Mouse (Mus musculus): ENCODE measurements at regions not wholly inside any gene's neighbourhood (a gene's known extent, or its start where the extent isn't known, plus 50 kb on each side); places are given as distances from the start of the nearest gene placed in this dataset.

DNA sequence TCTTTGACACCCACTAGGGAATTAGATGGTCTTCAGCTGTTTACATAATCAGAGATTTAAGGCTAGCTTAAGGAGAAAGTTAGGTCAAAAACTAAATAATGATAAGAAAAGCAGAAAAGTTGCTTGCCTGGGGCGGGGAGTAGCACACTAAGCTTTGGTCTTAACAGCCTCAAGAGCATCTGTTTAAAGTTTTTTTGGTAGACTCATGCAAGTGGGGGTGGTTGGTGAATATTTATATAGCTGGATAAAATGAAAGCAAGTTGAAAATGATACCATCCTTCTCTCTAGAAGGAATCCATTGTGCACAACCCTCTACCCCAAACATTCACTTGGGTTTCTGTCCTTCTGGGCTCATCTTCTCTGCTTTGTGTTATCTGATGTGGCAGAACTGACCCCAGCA, 85.3 kb upstream of the Lifr start:
- no peak for DNase-seq (ENCODE audit: low read depth, low spot score)

DNA sequence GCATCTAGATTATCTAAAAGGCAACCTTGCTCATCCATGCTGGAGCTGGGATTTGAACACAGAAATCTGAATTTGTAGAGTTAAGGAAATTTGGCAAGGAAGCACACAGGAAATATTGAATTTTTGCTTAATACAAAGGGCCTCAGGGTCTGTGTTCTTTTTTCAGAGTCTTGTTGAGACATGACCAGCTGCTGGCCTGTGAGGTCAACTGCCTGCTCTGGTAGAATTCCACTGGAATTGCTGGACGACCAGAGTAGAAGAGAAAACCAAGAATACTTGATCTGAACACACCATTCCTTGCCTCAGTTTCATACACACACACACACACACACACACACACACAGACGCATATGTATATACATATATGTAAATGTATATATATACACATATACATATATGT, 84.1 kb upstream of the Lifr start:
- DNase-seq (ENCODE audit: low read depth, low spot score), result no peak

DNA sequence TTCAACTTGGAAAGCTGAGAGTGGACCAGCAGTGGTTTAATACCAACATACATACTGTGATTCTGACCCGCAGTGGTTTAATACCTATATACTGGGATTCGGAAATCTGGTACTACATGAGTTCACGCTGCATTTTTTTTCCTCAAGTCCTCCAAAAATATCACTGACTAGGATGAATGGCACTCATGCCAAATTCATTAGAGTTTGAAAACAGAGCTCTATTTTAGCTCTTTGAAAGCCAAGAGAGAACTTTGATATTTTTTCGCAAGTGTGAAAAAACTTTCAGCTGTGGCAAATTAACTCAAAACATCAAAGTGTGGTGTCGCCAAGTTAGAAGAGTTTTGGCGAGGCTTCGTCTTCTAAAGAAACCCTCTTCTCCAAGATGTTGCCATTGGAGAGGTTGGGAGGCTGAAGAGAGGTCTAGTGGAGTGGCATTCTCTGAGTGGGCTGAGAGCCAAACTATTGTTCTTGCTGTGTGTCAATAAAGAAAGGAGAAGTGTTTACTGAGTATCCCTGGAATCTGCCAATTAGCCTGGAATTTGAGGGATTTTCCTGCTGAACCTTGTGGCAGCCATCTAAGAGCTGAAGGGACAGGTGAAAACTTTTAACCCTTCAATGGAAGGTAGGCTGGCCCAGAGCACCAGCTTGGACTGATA, 81.6 kb upstream of the Lifr start:
- no peak for DNase-seq (ENCODE audit: low read depth, low spot score)

DNA sequence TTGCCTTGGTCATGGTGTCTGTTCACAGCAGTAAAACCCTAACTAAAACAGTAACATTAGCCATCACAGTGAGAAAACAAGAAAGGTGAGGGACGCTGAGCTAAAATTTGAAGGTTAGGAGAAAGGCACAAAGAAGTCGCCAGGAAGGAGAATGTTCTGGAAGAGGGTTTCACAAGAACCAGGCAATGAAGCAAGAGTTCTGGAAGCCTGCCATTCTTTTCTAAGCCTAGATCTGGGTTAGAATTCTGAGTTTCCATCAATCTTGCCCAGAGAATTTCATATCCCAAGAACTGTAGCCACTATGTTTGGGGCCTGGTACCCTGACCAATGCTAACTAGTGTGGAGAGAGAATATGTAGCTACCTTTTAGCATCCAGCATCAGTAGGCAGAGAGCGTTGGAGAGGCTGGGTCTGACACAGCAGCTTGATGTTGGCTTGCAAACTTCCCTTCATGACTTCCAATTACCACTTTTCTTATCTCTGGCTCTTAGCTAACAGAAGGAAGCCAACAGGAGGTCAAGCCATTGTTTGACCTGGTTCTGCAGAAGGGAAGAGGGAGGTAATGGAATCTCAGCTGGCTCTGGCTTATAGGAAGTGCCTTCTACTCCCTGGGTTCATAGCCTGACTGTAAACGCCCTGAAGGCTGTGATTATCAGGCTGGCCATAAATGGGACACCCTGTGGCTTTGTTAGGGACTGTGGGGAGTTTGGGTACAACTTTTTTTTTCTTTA, 79.3 kb upstream of the Lifr start:
- DNase-seq (ENCODE audit: low read depth, low spot score), result no peak

DNA sequence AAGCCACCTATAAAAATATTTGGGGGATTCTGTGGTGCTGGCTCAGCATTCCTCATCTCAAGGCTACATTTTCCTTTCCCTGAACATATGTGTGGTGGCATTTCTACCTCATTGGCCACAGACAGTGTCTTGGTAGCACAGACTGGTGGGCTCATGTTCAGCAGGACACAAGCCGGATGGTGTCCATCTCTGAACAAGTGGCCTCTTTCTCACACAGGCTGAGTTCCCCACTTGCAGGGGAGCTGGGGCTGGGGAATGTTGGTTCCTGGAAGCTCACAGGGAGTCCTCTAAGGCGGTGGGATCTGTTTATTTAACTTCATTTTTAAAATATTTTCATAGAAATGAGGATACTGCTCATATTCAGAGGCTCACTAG, 78.7 kb upstream of the Lifr start:
- no peak for DNase-seq (ENCODE audit: low read depth, low spot score)

DNA sequence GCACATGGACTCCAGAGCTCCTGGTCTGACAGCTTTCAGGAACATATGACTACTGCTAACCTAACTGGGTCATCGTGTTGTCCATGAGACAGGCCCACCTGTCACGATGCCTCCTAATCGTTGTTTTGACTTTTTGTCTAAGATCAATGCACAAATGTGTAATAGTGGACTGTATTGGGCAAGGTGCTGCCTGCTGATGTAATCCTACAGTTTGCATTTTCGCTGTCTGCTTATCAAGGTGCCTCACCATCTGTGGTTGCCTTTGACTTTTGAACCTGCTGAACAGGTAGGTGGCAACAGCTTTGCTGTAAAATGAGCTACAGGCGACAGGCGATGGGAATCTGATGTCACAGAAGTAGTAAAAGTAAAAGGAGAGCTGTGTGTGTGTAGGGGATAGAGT, 78.0 kb upstream of the Lifr start:
- DNase-seq (ENCODE audit: low read depth, low spot score), result no peak

DNA sequence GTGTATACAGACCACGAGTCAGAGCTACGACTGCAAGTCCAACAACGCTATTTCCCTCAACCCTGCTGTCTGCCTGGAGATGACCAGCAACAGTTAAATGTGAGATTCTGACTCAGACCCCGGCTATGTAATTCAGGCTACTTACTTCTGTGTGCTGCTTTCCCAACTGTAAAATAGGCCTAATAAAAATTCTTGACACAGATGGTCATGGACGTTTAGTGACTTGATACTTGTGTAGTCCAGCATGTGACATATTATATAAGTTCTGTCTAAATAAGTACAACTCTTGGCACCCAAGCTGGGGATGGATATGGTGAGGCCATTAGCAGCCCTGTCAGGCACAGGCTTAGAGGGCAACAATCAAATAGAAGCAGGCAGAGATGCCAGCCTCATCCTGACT, 77.4 kb upstream of the Lifr start:
- no peak for DNase-seq (ENCODE audit: low read depth, low spot score)

DNA sequence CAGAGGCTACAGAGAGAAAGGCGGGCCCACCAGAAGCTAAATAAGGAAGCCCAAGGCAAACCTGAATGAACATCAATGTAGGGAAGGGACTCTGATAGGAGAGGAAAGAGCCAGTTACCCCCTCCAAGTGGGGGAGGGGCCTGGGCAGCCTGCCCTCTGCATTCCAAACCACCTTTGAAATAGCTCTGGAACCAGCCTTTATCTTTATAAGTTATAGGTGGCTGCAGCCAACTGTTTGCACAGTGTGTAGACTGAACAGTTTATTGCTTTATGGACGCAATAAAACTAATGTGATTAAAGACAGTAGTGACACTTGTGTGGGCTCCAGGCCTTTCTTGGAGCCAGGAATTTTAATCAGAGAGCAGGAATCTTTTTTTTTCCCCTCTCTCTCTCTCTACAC, 75.4 kb upstream of the Lifr start:
- DNase-seq (ENCODE audit: low read depth, low spot score), result no peak

DNA sequence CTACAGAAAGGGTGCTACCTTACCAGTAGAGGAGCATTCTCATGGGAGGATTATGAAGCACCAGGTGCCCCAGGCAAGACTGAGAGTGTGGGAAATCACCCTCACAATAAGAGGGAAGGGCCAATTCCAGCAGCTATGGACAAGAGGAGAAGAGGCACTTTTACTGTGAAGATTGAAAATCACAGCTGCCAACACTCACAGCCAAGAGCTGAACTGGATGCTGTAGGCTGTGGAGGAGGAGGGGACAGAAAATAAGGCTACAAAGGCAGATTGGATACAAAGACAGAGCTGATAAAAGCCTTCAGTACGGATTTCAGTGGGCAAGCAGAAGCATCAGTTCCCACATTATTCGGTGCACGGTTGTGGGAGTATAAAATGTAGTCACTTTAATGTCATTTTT, 74.4 kb upstream of the Lifr start:
- DNase-seq (ENCODE audit: low read depth, low spot score), result no peak

DNA sequence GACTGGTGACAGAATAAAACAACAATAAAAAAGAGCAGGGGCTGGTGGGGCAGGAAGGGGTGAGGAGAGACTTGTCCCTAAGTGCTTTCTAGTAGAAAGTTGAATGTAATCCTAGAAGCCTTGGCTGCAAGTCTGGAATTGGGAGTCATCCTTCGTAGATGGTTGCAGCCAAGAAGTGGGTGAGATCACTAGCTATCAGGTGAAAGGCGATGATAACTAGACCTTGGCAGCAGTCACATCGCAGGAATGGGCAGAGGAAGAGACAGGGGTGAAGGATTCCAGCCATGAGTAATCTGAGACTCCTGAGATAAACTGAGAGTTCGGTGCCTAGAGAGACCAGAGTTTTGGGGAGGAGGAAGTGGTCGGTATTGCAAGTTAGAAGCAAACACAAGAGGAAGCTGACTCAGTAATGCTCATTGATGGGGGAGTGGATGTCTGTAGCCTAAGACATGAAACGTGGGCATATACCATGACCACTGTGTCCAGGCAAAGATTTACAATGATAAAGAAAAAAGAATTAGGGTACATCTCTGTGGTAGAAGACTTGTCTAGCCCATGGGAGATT, 73.1 kb upstream of the Lifr start:
- DNase-seq (ENCODE audit: low read depth, low spot score), result no peak

DNA sequence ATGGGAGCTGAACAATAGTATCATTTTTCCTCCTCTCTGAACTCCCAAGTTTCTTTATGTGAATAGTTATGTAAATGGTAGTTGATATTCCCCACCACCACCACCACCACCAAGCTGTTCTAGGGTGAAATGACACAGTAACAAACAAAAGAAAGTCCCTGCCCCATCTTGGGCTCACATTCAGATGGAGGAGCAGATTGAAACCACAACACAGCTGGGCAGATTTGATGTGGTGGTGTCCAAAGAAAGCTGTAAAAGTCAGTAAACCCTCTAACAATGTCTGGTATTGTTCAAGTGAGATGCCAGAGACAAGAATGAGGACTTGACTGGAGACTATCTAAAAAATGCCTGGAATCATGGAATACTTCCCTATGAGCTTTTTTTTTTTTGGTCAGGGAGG, 67.8 kb upstream of the Lifr start:
- DNase-seq (ENCODE audit: low read depth, low spot score), result no peak

DNA sequence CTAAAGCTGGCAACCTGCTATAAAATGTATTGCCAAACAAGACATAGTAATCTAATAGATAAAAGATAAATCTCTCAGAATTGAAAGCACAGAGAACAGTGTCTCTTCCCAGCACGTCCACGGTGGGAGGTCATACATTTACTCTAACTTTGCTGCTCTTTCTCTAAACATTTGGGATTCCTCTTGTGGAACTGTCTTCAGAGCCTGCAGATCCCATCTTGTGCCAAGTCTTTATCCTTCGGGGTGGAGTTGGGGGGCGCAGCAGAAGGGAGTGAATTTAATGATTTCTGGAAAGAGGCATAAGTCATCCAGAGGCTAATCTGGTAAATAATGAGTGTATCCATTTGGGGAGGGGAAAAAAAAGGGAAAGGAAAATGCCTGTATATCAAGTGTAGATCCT, 65.2 kb upstream of the Lifr start:
- no peak for DNase-seq (ENCODE audit: low read depth, low spot score)

DNA sequence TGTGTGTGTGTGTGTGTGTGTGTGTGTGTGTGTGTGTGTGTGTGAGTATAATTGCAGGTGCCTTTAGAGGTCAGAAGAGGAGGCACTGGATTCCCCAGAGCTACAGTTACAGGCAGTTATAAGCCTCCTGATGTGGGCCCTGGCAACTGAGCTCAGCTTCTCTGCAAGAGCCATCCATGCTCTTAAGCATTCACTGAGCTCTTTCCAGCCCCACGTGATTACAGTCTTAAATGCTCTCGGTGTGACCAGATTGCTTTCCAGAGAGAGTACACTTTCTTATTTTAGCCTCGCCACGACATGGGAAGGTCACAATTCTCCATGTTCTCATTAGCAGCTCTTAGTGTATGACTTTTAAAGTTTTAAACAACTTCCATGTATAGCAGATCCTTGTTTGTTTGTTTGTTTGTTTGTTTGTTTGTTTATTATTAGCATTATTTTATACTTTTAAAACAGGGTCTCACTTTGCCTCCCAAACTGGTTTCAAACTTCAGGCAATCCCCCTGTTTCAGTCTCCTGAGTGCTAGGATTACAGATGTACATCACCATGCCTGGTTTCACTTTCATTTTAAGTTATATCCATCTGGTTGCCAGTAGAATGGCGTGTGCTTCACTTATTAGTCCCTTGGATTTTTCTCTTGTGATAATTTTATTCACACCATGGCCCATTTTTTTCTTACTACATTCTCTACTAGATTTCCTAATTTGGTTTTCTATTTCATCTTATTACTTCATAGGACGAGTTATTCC, 58.9 kb upstream of the Lifr start:
- DNase-seq (ENCODE audit: low read depth, low spot score), result peak; percentile 6

DNA sequence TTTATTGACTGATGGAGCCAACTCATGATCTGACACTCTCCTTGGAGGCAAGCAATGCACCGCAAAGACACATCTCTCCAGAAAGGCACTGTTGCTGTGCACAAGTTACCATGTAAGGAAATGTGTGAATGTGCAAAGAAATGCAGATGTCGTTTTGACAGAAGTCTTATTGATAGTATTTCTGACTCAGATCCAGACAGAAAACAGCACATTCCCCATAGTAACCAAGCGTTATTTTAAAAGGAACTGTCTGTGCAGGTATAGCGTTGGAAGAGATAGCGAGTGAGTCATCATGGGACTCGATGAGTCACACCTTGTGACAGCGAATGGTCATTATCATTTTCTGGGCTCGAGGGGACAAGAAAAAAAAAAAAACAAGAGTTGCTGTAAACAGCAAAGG, 52.9 kb upstream of the Lifr start:
- no peak for DNase-seq (ENCODE audit: low read depth, low spot score)

DNA sequence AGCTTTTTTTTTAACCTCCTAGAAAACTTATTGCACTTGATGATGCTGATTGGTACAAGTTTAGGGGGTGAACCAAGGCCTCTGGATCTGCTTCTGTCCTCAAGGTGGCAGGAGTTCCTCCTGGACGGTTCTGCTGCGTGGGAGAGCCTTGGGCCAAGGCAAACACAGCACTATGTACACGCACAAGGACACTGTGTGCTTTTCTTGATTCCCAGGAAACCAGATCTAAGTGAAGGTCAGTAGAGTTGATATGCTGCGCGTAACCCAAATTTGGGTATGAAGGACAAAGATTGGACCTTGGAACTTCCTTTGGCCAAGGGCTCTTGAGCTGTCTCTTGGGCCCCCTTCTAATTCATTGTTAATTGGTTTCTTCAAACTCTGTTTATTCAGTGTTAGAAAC, 51.3 kb upstream of the Lifr start:
- DNase-seq (ENCODE audit: low read depth, low spot score), result no peak

DNA sequence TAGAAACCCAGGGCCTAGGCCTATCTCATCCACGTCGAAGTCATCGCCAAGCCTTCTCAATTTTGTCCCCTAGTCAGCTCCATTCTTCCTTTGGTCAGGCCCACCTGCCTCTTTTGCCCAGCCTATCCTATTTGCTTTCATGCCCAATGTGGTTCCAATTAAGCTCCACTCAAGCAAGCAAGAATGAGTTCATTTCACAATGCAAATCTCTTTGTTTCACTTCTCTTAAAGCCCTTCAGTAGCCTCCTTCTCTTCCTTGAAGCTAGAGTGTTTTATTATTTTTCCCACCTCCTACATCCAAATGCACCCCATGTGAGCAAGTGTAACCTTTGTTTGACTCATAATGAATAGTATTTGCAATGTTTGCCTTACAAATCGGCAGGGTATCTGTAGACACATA, 50.6 kb upstream of the Lifr start:
- DNase-seq (ENCODE audit: low read depth, low spot score), result peak; percentile 10
